Mouse (Mus musculus) erythroid progenitor cell, adult 5-6 weeks (primary cell): ENCODE results near the gene Lifr. TPM values are rescaled to one million over a fixed set of nuclear protein-coding genes. Genes with fewer than 3 reads are reported as not detected.

Experiments
- ATAC-seq: replicated peaks from 2 replicates; pipeline ENCODE4 v1.8.0; 2016; ENCODE audit warnings: moderate number of reproducible peaks, mild to moderate bottlenecking, moderate TSS enrichment, inconsistent platforms; ENCODE audit not compliant: poor library complexity, low FRiP score, severe bottlenecking
- total RNA-seq, 2 experiments: library from RNA; stranded (forward) in 1 of 2; stranded (reverse) in 1 of 2; fragments of 150-400 nt in 1 of 2; fragments of 186-747, 209-891 nt in 1 of 2; gene quantifications; 2 replicates each; pipeline versions ENCODE4 v1.2.3 to v1.2.4; 2015 to 2017; ENCODE audit warnings: low replicate concordance in 2 of 2

Lifr gene
- under 0.01 and 1.7 TPM in 2 replicates for total RNA-seq (2015; ENCODE audit: low replicate concordance)
- total RNA-seq (2017; ENCODE audit: low replicate concordance), result 1.0 and 2.2 TPM in 2 replicates

DNA sequence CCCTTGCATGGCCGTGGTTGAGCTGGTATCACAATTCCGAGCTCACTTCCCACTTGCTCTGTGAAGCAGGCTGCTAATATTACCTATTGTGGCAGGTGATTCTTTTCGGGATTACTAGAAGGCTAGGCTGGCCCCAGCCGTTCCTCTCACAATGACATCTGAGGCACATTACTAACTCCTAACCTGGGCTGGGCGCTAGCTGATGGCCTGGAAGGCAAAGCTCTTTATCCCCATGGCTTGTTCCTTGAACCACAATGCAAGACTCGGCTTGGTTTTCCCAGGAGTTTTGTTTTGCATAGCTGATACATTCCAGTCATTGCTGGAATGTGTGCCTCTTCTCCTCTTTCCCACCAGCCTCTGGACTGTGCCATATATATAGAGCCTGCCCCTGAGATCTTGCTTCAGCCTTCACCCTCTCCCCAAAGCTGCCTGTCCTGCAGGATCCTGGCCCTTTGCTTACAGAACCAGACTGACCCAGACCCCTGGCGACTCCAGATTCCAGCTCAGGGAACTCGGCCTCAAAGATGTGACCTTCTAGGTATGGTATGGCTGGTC is at the start of gene Lifr:
Gene Lifr, plus strand, starts transcription at position 404 of the 555 bp plus-strand sequence.
- no peak for ATAC-seq

DNA sequence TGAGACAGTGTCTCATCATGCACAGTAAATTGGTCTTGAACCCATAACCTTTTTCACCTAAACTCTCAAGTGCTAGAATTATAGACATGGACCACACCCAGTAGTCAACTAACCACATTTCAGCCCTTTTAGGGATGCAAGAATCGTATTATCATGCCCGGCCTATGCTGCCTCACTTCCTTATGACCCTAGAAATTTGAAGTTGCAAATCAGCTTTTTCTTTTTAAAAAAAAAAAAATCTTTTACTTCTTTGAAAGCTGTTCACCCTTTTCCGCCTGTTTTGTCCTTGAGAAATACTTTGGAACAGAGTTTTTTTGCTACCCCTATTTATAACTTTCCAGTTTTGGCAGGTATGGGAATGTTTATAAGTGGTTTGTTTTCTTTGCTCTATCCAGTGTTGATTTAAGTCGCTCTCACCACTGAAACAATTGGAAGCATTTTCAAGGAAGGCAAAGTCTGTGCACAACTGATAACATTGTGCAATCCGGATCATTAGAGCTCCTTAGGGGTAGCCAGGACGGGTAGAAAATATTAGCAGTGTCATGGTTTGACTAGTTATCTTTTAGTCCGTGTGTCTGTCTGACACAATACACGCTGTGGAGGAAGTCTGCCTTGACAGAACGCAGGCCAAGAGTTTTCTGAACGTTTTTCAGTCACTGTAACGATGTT is 46.2 kb upstream of the Lifr start:
- no peak for ATAC-seq

GRCm38 (mm10) chr15:7045056-7045455 is 45.4 kb upstream of the Lifr start:
- ATAC-seq, result no peak

GRCm38 (mm10) chr15:7047931-7048330 is 42.5 kb upstream of the Lifr start:
- no peak for ATAC-seq

GRCm38 (mm10) chr15:7048916-7049315 is 41.5 kb upstream of the Lifr start:
- ATAC-seq, result no peak

GRCm38 (mm10) chr15:7051666-7052065 is 38.7 kb upstream of the Lifr start:
- ATAC-seq, result no peak

- ATAC-seq, result no peak
These were observed 38.3 kb upstream of the Lifr start for GRCm38 (mm10) chr15:7052117-7052516.

GRCm38 (mm10) chr15:7056851-7057250 is 33.6 kb upstream of the Lifr start:
- no peak for ATAC-seq

- ATAC-seq, result no peak
These were observed 29.9 kb upstream of the Lifr start for GRCm38 (mm10) chr15:7060522-7060921.

GRCm38 (mm10) chr15:7061995-7062697 is 28.3 kb upstream of the Lifr start:
- no peak for ATAC-seq

DNA sequence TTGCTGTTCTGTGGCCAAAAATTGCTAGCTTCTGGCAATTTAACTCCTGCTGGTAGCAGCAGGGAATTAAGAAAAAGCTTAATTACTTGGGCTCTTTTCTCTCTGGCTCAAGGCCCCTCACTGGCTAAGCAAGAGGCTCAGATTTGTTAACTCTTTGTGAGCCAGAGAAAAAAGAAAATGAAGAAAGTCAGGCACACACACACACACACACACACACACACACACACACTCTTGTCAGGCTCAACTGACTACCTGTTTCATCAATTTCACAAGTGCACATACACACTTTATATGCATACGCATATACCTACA is 27.8 kb upstream of the Lifr start:
- no peak for ATAC-seq

GRCm38 (mm10) chr15:7063521-7064240 is 26.7 kb upstream of the Lifr start:
- ATAC-seq, result no peak

- no peak for ATAC-seq
These were observed 25.4 kb upstream of the Lifr start for GRCm38 (mm10) chr15:7064992-7065523.

DNA sequence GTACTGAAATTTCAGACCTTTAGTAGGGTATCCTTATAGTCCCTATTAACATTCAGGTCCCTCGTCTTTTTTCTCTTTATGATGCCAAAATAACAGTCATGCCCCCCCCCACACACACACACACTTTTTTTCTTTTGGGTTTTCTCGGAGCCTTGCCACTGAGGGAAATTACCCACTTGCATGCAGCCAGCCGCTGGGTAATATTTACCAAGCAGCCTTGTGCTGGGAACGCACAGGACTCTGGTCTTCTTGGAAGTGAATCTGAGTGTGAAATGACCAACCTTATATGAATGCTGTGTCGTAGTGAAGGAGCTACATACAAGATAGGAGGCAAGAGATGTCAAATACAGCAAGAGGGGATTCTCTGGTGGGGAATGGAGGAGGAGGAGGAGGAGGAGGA is 24.8 kb upstream of the Lifr start:
- ATAC-seq, result no peak

DNA sequence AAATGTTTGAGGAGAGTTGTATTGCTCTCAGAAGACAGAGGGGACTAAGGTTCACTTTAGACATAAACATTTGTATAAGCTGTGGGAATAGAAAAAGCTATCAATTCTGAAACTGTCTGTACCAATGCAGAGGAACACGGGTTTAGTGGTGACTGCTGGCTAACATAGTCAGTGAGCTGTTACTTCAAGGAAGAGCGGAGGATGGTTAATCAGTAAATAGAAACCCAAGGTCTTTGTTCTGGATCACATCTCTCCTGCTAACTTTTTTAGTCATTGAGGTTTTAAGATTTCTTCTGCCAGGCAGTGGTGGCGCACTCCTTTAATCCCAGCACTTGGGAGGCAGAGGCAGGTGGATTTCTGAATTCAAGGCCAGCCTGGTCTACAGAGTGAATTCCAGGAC is 23.7 kb upstream of the Lifr start:
- no peak for ATAC-seq

DNA sequence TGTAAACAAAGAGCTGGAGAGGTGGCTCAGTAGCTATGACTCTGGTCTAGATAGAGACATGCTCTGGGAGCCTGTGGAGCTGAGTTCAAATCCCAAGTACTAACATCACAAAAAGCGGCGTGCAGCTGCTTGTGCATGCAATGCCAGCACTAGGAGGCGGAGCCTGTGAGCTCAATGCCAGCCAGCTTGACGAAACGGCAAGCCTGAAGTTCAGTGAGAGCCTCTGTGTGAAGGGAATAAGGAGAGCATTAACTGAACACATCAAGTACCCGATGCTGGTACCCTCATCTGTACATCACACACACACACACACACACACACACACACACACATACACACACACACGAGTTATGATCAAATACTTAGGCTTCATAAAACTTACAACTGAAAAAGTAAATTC is 21.0 kb upstream of the Lifr start:
- no peak for ATAC-seq

- ATAC-seq, result no peak
These were observed 20.1 kb upstream of the Lifr start for GRCm38 (mm10) chr15:7070199-7070794.

- ATAC-seq, result no peak
These were observed 17.1 kb upstream of the Lifr start for GRCm38 (mm10) chr15:7073269-7073668.

DNA sequence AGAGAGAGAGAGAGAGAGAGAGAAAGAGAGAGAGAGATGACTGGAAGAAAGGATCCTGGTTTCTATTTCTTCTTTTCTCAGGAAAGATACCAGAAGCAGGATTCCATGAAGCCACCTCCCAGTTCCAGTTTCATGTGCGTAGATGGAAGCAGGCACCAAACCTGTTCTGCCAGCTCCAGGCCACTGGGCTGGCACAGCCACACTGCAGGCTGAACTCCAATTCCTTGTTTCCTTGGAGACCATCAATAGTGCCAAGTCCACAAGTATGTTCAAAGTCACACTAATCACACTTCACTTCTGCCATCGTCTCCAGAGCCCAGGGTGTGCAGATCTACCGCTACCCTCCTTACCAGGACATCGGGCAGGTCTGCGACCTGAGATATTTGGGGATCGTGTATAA is 15.2 kb upstream of the Lifr start:
- ATAC-seq, result no peak

DNA sequence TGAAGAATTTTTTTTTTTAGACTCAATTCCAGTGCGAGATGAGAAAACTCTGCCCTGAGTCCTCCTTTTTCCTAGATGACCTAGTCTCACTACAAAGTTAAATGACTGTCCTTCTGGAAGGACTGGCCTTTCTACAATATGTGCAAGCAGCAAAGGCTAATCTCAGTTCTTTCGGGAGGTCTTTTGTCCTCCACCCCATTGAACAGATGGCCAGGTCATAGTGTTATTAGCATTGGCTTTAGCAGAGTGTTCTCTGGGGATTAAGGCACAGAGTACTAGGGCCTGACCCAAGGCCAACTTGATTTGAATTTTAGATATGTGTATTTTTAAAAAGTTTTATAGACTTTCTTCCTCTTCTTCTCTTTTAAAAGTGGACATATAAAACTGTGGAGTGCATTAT is 12.1 kb upstream of the Lifr start:
- no peak for ATAC-seq
